ENCODE assay signal across 19 mouse cellular contexts in the genomic region with DNA sequence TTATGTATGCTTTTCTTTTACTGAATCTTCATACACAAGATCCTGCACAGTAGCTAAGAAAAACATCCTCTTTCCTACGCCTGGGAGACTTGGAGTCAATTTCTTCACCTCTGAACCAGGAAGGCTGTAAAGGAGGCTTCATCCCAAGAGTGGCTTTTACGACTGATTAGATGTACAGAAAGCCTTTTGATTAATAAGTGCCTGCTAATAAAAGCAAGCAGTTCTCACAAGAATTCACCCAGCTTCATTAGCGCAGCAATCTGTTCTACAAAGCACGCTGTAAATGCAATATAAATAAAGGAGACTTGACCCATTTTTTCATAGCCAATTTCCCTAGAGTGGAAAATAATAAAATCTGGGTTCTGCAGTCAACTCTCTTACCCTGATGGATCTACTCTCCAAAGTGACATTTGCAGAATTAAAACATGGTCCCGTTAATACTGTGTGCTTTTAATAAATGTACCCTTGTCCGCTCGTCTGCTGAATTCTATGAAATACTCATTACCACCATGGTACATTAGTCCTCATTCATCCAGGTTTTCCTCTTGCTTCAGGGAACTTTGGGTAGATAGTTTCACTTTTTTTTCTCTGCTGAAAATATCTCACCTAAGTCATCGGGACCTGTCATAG.
DNase-seq lines count a peak whose midpoint lies in the region; ATAC-seq and TF ChIP-seq lines count a peak whose summit lies in the region.
"Had no signal": no experiment of that assay in that cellular context is flagged by ENCODE, and none has a peak within 500 bp of the region (broad histone marks: within the 10 kb centered on the region; RNA-seq: fewer than 3 reads in every experiment).

No protein-coding gene starts in this region.

- H3K4me3 ChIP-seq in forebrain, embryonic 16.5 days (replicated peaks; ENCODE audit: low read length), result no peak overlapping the region
- no peak overlapping the region for H3K4me3 ChIP-seq in forebrain, embryonic 12.5 days (replicated peaks)
- no peak overlapping the region for H3K4me3 ChIP-seq in midbrain, embryonic 14.5 days (replicated peaks; ENCODE audit: low read depth, low read length)
- no peak overlapping the region for H3K4me3 ChIP-seq in midbrain, embryonic 13.5 days (replicated peaks)
- no peak overlapping the region for H3K4me3 ChIP-seq in neural tube, embryonic 15.5 days (replicated peaks)
- H3K4me3 ChIP-seq in liver, postnatal 0 days (ENCODE audit: low read depth, low read length), result no peak overlapping the region
- H3K4me3 ChIP-seq: embryonic facial prominence, embryonic 10.5 days; kidney, embryonic 15.5 days; liver, embryonic 13.5 days; lung, embryonic 15.5 days; midbrain, embryonic 10.5 days had no signal

- peak; percentile 39 for DNase-seq in midbrain, embryonic 14.5 days
- peak; percentile 75 for DNase-seq in brain, embryonic 14.5 days (ENCODE audit: low read depth)
- DNase-seq in lung, postnatal 36 days, result no peak
- DNase-seq in liver, postnatal 0 days, result no peak
- DNase-seq: adrenal gland, postnatal 36 days; heart, adult 18-20 months; heart, postnatal 4 days; liver, embryonic 13.5 days; thymus, adult 2 months had no signal

- 26% methylated on average over 8 of the region's 8 CpGs for WGBS in forebrain, embryonic 16.5 days
- WGBS in forebrain, embryonic 12.5 days, result 49% methylated on average over 8 of the region's 8 CpGs
- WGBS in midbrain, embryonic 14.5 days, result 82% methylated on average over 8 of the region's 8 CpGs
- WGBS in midbrain, embryonic 13.5 days, result 72% methylated on average over 8 of the region's 8 CpGs
- 35% methylated on average over 8 of the region's 8 CpGs for WGBS in neural tube, embryonic 15.5 days
- WGBS in liver, postnatal 0 days (ENCODE audit: insufficient replicate concordance), result 75% methylated on average over 8 of the region's 8 CpGs

- no peaks in the 10 kb centered on the region for H3K36me3 ChIP-seq in forebrain, embryonic 16.5 days (ENCODE audit: control insufficient read depth, insufficient read depth)
- no peaks in the 10 kb centered on the region for H3K36me3 ChIP-seq in forebrain, embryonic 12.5 days (replicated peaks)
- no peaks in the 10 kb centered on the region for H3K36me3 ChIP-seq in midbrain, embryonic 14.5 days (ENCODE audit: control insufficient read depth, insufficient read depth, low read length)
- no peaks in the 10 kb centered on the region for H3K36me3 ChIP-seq in midbrain, embryonic 13.5 days
- no peaks in the 10 kb centered on the region for H3K36me3 ChIP-seq in neural tube, embryonic 15.5 days
- no peaks in the 10 kb centered on the region for H3K36me3 ChIP-seq in liver, postnatal 0 days (replicated peaks; ENCODE audit: insufficient read depth, low read length)
- H3K36me3 ChIP-seq: embryonic facial prominence, embryonic 10.5 days; kidney, embryonic 15.5 days; liver, embryonic 13.5 days; lung, embryonic 15.5 days; midbrain, embryonic 10.5 days had no signal

- no peak for TF ChIP-seq POLR2A in brain, embryonic 14.5 days (IDR thresholded peaks at IDR 0.05; ENCODE audit: borderline replicate concordance, extremely low read depth, insufficient read depth, insufficient read length, poor library complexity, severe bottlenecking)

- H3K4me1 ChIP-seq in forebrain, embryonic 16.5 days (replicated peaks; ENCODE audit: control insufficient read depth, insufficient read depth, low read length), result no peaks in the 10 kb centered on the region
- no peaks in the 10 kb centered on the region for H3K4me1 ChIP-seq in forebrain, embryonic 12.5 days
- H3K4me1 ChIP-seq in midbrain, embryonic 14.5 days (ENCODE audit: control insufficient read depth, insufficient read depth, low read length), result no peaks in the 10 kb centered on the region
- no peaks in the 10 kb centered on the region for H3K4me1 ChIP-seq in midbrain, embryonic 13.5 days (replicated peaks)
- peaks cover 15% of the 10 kb centered on the region for H3K4me1 ChIP-seq in neural tube, embryonic 15.5 days
- no peaks in the 10 kb centered on the region for H3K4me1 ChIP-seq in liver, postnatal 0 days (ENCODE audit: insufficient read depth)
- H3K4me1 ChIP-seq: embryonic facial prominence, embryonic 10.5 days; liver, embryonic 13.5 days; lung, embryonic 15.5 days; midbrain, embryonic 10.5 days had no signal

- H3K4me2 ChIP-seq in forebrain, embryonic 16.5 days (ENCODE audit: low read length), result no peak overlapping the region
- H3K4me2 ChIP-seq in forebrain, embryonic 12.5 days, result no peak overlapping the region
- no peak overlapping the region for H3K4me2 ChIP-seq in midbrain, embryonic 14.5 days (ENCODE audit: low read length)
- no peak overlapping the region for H3K4me2 ChIP-seq in midbrain, embryonic 13.5 days (replicated peaks)
- no peak overlapping the region for H3K4me2 ChIP-seq in neural tube, embryonic 15.5 days
- H3K4me2 ChIP-seq in liver, postnatal 0 days (ENCODE audit: low read depth, low read length), result no peak overlapping the region
- H3K4me2 ChIP-seq: kidney, embryonic 15.5 days; liver, embryonic 13.5 days; lung, embryonic 15.5 days had no signal

- no peak overlapping the region for H3K27ac ChIP-seq in forebrain, embryonic 16.5 days (ENCODE audit: low read length)
- H3K27ac ChIP-seq in forebrain, embryonic 12.5 days, result no peak overlapping the region
- no peak overlapping the region for H3K27ac ChIP-seq in midbrain, embryonic 14.5 days (replicated peaks; ENCODE audit: low read depth, low read length)
- no peak overlapping the region for H3K27ac ChIP-seq in midbrain, embryonic 13.5 days
- H3K27ac ChIP-seq in neural tube, embryonic 15.5 days (replicated peaks), result peak overlapping the region; percentile 45
- H3K27ac ChIP-seq in liver, postnatal 0 days (ENCODE audit: low read depth), result no peak overlapping the region
- H3K27ac ChIP-seq: embryonic facial prominence, embryonic 10.5 days; kidney, embryonic 15.5 days; liver, embryonic 13.5 days; lung, embryonic 15.5 days; macrophage; midbrain, embryonic 10.5 days had no signal

- peak; percentile 26; the same call in 1 of the 2 replicates for ATAC-seq in forebrain, embryonic 16.5 days
- no peak for ATAC-seq in forebrain, embryonic 12.5 days (ENCODE audit: low FRiP score)
- ATAC-seq in midbrain, embryonic 14.5 days (ENCODE audit: low FRiP score, low TSS enrichment), result no peak
- ATAC-seq in midbrain, embryonic 13.5 days, result no peak
- peak; percentile 79; the same call in 1 of the 2 replicates for ATAC-seq in neural tube, embryonic 15.5 days (ENCODE audit: low FRiP score)
- no peak for ATAC-seq in liver, postnatal 0 days
- ATAC-seq: intestine, postnatal 0 days had no signal

- TF ChIP-seq EP300 in liver, postnatal 0 days (IDR thresholded peaks at IDR 0.05; ENCODE audit: low read depth), result no peak

- no peak for TF ChIP-seq CTCF in brain, embryonic 14.5 days (IDR thresholded peaks at IDR 0.05; ENCODE audit: borderline replicate concordance, extremely low read depth, insufficient read depth, insufficient read length)
- TF ChIP-seq CTCF in liver, postnatal 0 days (IDR thresholded peaks at IDR 0.05; ENCODE audit: low read depth), result no peak

- peaks cover 3% of the 10 kb centered on the region; the same call in 1 of the 2 replicates for H3K9me3 ChIP-seq in forebrain, embryonic 16.5 days (ENCODE audit: control insufficient read depth, low read length)
- peaks cover 3% of the 10 kb centered on the region; the same call in 1 of the 2 replicates for H3K9me3 ChIP-seq in forebrain, embryonic 12.5 days
- H3K9me3 ChIP-seq in midbrain, embryonic 14.5 days (ENCODE audit: control insufficient read depth, low read length), result no peaks in the 10 kb centered on the region
- H3K9me3 ChIP-seq in midbrain, embryonic 13.5 days, result no peaks in the 10 kb centered on the region
- H3K9me3 ChIP-seq in neural tube, embryonic 15.5 days (replicated peaks), result no peaks in the 10 kb centered on the region
- H3K9me3 ChIP-seq in liver, postnatal 0 days (ENCODE audit: low read length), result no peaks in the 10 kb centered on the region
- H3K9me3 ChIP-seq: embryonic facial prominence, embryonic 10.5 days; kidney, embryonic 15.5 days; liver, embryonic 13.5 days; lung, embryonic 15.5 days; midbrain, embryonic 10.5 days had no signal

- no peaks in the 10 kb centered on the region for H3K27me3 ChIP-seq in forebrain, embryonic 16.5 days (replicated peaks; ENCODE audit: control insufficient read depth, insufficient read depth, low read length)
- no peaks in the 10 kb centered on the region; the same call in 1 of the 2 replicates for H3K27me3 ChIP-seq in forebrain, embryonic 12.5 days
- no peaks in the 10 kb centered on the region for H3K27me3 ChIP-seq in midbrain, embryonic 14.5 days (ENCODE audit: control insufficient read depth, insufficient read depth, low read length)
- H3K27me3 ChIP-seq in midbrain, embryonic 13.5 days, result no peaks in the 10 kb centered on the region
- no peaks in the 10 kb centered on the region for H3K27me3 ChIP-seq in neural tube, embryonic 15.5 days (replicated peaks)
- H3K27me3 ChIP-seq in liver, postnatal 0 days (ENCODE audit: insufficient read depth, low read length), result no peaks in the 10 kb centered on the region
- H3K27me3 ChIP-seq: liver, embryonic 13.5 days; lung, embryonic 15.5 days had no signal

- no peak overlapping the region for H3K9ac ChIP-seq in forebrain, embryonic 16.5 days (replicated peaks; ENCODE audit: low read depth, low read length)
- no peak overlapping the region for H3K9ac ChIP-seq in forebrain, embryonic 12.5 days
- H3K9ac ChIP-seq in midbrain, embryonic 14.5 days (replicated peaks; ENCODE audit: low read length), result no peak overlapping the region
- no peak overlapping the region for H3K9ac ChIP-seq in midbrain, embryonic 13.5 days (replicated peaks)
- H3K9ac ChIP-seq in neural tube, embryonic 15.5 days (replicated peaks), result no peak overlapping the region
- no peak overlapping the region for H3K9ac ChIP-seq in liver, postnatal 0 days (replicated peaks)
- H3K9ac ChIP-seq: kidney, embryonic 15.5 days; liver, embryonic 13.5 days; lung, embryonic 15.5 days had no signal

Comparison
In these comparisons a context has a peak if more than half of its experiments do, and no peak if none do; other contexts are left out.
1. ATAC-seq: peak in forebrain, embryonic 16.5 days (single experiment) and neural tube, embryonic 15.5 days (single experiment); none in forebrain, embryonic 12.5 days (single experiment), midbrain, embryonic 14.5 days (single experiment), midbrain, embryonic 13.5 days (single experiment) and liver, postnatal 0 days (single experiment).
2. DNase-seq: peak in midbrain, embryonic 14.5 days (single experiment) and brain, embryonic 14.5 days (single experiment); none in lung, postnatal 36 days (single experiment) and liver, postnatal 0 days (single experiment).